ENCODE assay signal across 25 mouse cellular contexts in genomic region chr3:90125710-90126109, GRCm38 (mm10). TPM values are rescaled to one million over a fixed set of nuclear protein-coding genes. Genes with fewer than 3 reads are reported as not detected.
A peak's percentile ranks its signal among the peaks of the same experiment; 100 is the strongest.
DNase-seq lines count a peak whose midpoint lies in the region; ATAC-seq lines count a peak whose summit lies in the region.
"Had no signal": no experiment of that assay in that cellular context is flagged by ENCODE, and none has a peak within 500 bp of the region (broad histone marks: within the 10 kb centered on the region; RNA-seq: fewer than 3 reads in every experiment).

No protein-coding gene starts in this region.

- intact Hi-C loops in left cerebral cortex, postnatal 36 days (cut with DNase I), result no loop called here

- H3K27me3 ChIP-seq in splenic B cell, adult 2 months (ENCODE audit: control insufficient read depth, insufficient read depth, low read length, poor library complexity, severe bottlenecking), result no peaks in the 10 kb centered on the region
- H3K27me3 ChIP-seq: forebrain, embryonic 12.5 days; midbrain, embryonic 12.5 days; neural tube, embryonic 15.5 days; stomach, embryonic 15.5 days had no signal

- ATAC-seq in common myeloid progenitor, adult 5-6 weeks (replicated peaks; ENCODE audit: low read depth, poor library complexity, severe bottlenecking), result peak; percentile 76
- peak; percentile 80 for ATAC-seq in megakaryocyte progenitor cell, adult 5-6 weeks (replicated peaks; ENCODE audit: poor library complexity)
- ATAC-seq: activated CD4-positive, CD25-positive, alpha-beta regulatory T cell, adult 4 months; hindbrain, embryonic 16.5 days had no signal

- H3K36me3 ChIP-seq in splenic B cell, adult 2 months (ENCODE audit: control insufficient read depth, insufficient read depth, low read length, poor library complexity, severe bottlenecking), result no peaks in the 10 kb centered on the region
- H3K36me3 ChIP-seq: embryonic facial prominence, embryonic 10.5 days; forebrain, embryonic 12.5 days; midbrain, embryonic 12.5 days; neural tube, embryonic 15.5 days; stomach, embryonic 15.5 days had no signal

- DNase-seq in thymus, postnatal 0 days (ENCODE audit: low spot score), result peak; percentile 14
- no peak for DNase-seq in thymus, postnatal 10 days (ENCODE audit: low spot score in 2 of 2)
- peak; percentile 77 for DNase-seq in splenic B cell, adult 2 months (ENCODE audit: low read depth, low spot score)
- DNase-seq in adrenal gland, postnatal 25 days, result no peak
- no peak for DNase-seq in left cerebral cortex, postnatal 36 days (ENCODE audit: low spot score in 2 of 2)
- DNase-seq: adrenal gland, postnatal 10 days; cerebellum, adult 11-12 months; cerebellum, postnatal 25 days; gastrocnemius, postnatal 10 days; heart, postnatal 4 days; kidney, adult 11 months; lung, adult 18-20 months; lung, postnatal 36 days; retina, postnatal 1 day; right cerebral cortex, postnatal 4 days; thymus, postnatal 36 days had no signal

RNA-seq across cellular contexts. Expression of gene Nup210l, which starts 21.8 kb away (rescaled TPM):
- 0.15 and 0.27 TPM in 2 replicates for polyA plus RNA-seq in thymus, postnatal 0 days (2015; fragmentation: Nextera tagmentation; extraction: Ambion mirVana)
- total RNA-seq in common myeloid progenitor, adult 5-6 weeks (2017), result 0.27 and 0.39 TPM in 2 replicates
- 0.90 and 0.99 TPM in 2 replicates for total RNA-seq in megakaryocyte progenitor cell, adult 5-6 weeks (2015)
- total RNA-seq in megakaryocyte progenitor cell, adult 5-6 weeks (2017), result 0.47 and 0.71 TPM in 2 replicates
- total RNA-seq in adrenal gland, postnatal 25 days (2021), result 0.55 and 0.71 TPM in 2 replicates
- under 1 TPM; 0.32 to 0.43 TPM for total RNA-seq in left cerebral cortex, postnatal 36 days (2021)

RNA-seq across cellular contexts. Expression of gene Tpm3, which starts 53.3 kb away (rescaled TPM):
- 687 and 711 TPM in 2 replicates for polyA plus RNA-seq in thymus, postnatal 0 days (2015; fragmentation: Nextera tagmentation; extraction: Ambion mirVana)
- 718 and 782 TPM in 2 replicates for total RNA-seq in common myeloid progenitor, adult 5-6 weeks (2017)
- total RNA-seq in megakaryocyte progenitor cell, adult 5-6 weeks (2015), result 515 and 516 TPM in 2 replicates
- total RNA-seq in megakaryocyte progenitor cell, adult 5-6 weeks (2017), result 880 and 886 TPM in 2 replicates
- total RNA-seq in adrenal gland, postnatal 25 days (2021), result 178 and 198 TPM in 2 replicates
- 100 to 1,000 TPM; 178 to 184 TPM for total RNA-seq in left cerebral cortex, postnatal 36 days (2021)

Comparison
In these comparisons a context has a peak if more than half of its experiments do, and no peak if none do; other contexts are left out.
1. DNase-seq: peak in thymus, postnatal 0 days (single experiment) and splenic B cell, adult 2 months (single experiment); none in thymus, postnatal 10 days (0 of 2), adrenal gland, postnatal 25 days (single experiment) and left cerebral cortex, postnatal 36 days (0 of 2).